In genomic region chr3:120761681-120762080, GRCm38 (mm10) we compare ENCODE assay signal across 13 mouse cellular contexts.
DNase-seq lines count a peak whose midpoint lies in the region; ATAC-seq and TF ChIP-seq lines count a peak whose summit lies in the region.
"Had no signal": no experiment of that assay in that cellular context is flagged by ENCODE, and none has a peak within 500 bp of the region (broad histone marks: within the 10 kb centered on the region; RNA-seq: fewer than 3 reads in every experiment).

No protein-coding gene starts in this region.

- TF ChIP-seq EP300 in lung, postnatal 0 days (IDR thresholded peaks at IDR 0.05), result peak; percentile 57

- no peak overlapping the region for H3K4me2 ChIP-seq in heart, embryonic 11.5 days
- no peak overlapping the region for H3K4me2 ChIP-seq in lung, postnatal 0 days (replicated peaks; ENCODE audit: low read depth, low read length)
- H3K4me2 ChIP-seq: liver, embryonic 12.5 days had no signal

- H3K9me3 ChIP-seq in heart, embryonic 11.5 days (replicated peaks; ENCODE audit: control insufficient read depth, low read length), result no peaks in the 10 kb centered on the region
- no peaks in the 10 kb centered on the region for H3K9me3 ChIP-seq in lung, postnatal 0 days (ENCODE audit: low read length)
- H3K9me3 ChIP-seq: liver, embryonic 12.5 days had no signal

- DNase-seq in cerebellum, postnatal 10 days, result peak; percentile 45 to 64
- no peak for DNase-seq in cerebellum, adult 8-10 months
- peak; percentile 20 to 24 for DNase-seq in heart, adult 9 months (ENCODE audit: low spot score in 2 of 2)
- peak; percentile 8 to 23 for DNase-seq in adrenal gland, postnatal 36 days
- peak; percentile 87 for DNase-seq in lung, postnatal 0 days (ENCODE audit: low spot score)
- DNase-seq in urinary bladder, postnatal 25 days (ENCODE audit: low spot score), result no peak
- no peak for DNase-seq in right cerebral cortex, adult 2 months (ENCODE audit: low spot score in 2 of 2)
- DNase-seq: kidney, postnatal 10 days; layer of hippocampus, adult 9-11 months; right cerebral cortex, adult 18-20 months had no signal

- no peak overlapping the region for H3K27ac ChIP-seq in heart, embryonic 11.5 days (ENCODE audit: low read depth, low read length)
- 0 out of 2 replicates have a peak overlapping the region, but pooled peaks have one; percentile 15 for H3K27ac ChIP-seq in lung, postnatal 0 days (ENCODE audit: low read length)
- H3K27ac ChIP-seq: liver, embryonic 12.5 days had no signal

- H3K4me1 ChIP-seq in heart, embryonic 11.5 days (ENCODE audit: control insufficient read depth, insufficient read depth, low read length), result no peaks in the 10 kb centered on the region
- no peaks in the 10 kb centered on the region for H3K4me1 ChIP-seq in lung, postnatal 0 days (ENCODE audit: insufficient read depth, low read depth, low read length)
- H3K4me1 ChIP-seq: liver, embryonic 12.5 days had no signal

- no peak overlapping the region for H3K9ac ChIP-seq in heart, embryonic 11.5 days (ENCODE audit: low read depth, low read length)
- H3K9ac ChIP-seq in lung, postnatal 0 days (replicated peaks; ENCODE audit: low read depth), result no peak overlapping the region
- H3K9ac ChIP-seq: liver, embryonic 12.5 days had no signal

- no peaks in the 10 kb centered on the region for H3K36me3 ChIP-seq in heart, embryonic 11.5 days (ENCODE audit: control insufficient read depth, insufficient read depth, low read length)
- H3K36me3 ChIP-seq in lung, postnatal 0 days (ENCODE audit: insufficient read depth, low read length), result no peaks in the 10 kb centered on the region
- H3K36me3 ChIP-seq: liver, embryonic 12.5 days had no signal

- ATAC-seq in heart, embryonic 11.5 days (replicated peaks; ENCODE audit: insufficient number of reproducible peaks, low FRiP score, low TSS enrichment), result no peak
- peak; percentile 83 for ATAC-seq in lung, postnatal 0 days
- ATAC-seq: liver, embryonic 12.5 days had no signal

- 68% methylated on average over 4 of the region's 4 CpGs for WGBS in heart, embryonic 11.5 days (ENCODE audit: insufficient replicate concordance)
- WGBS in lung, postnatal 0 days, result 47% methylated on average over 4 of the region's 4 CpGs

- TF ChIP-seq CTCF in lung, postnatal 0 days (IDR thresholded peaks at IDR 0.05), result no peak

- no peaks in the 10 kb centered on the region for H3K27me3 ChIP-seq in heart, embryonic 11.5 days (ENCODE audit: control insufficient read depth, insufficient read depth, low read length)
- H3K27me3 ChIP-seq in lung, postnatal 0 days (replicated peaks; ENCODE audit: insufficient read depth, low read length), result no peaks in the 10 kb centered on the region
- H3K27me3 ChIP-seq: liver, embryonic 12.5 days had no signal

- H3K4me3 ChIP-seq in heart, embryonic 11.5 days (ENCODE audit: low read depth, low read length), result no peak overlapping the region
- H3K4me3 ChIP-seq in lung, postnatal 0 days (ENCODE audit: low read depth, low read length), result no peak overlapping the region
- H3K4me3 ChIP-seq: erythroblast, embryonic 14.5 days; liver, embryonic 12.5 days had no signal

Comparison
In these comparisons a context has a peak if more than half of its experiments do, and no peak if none do; other contexts are left out.
1. DNase-seq: peak in cerebellum, postnatal 10 days (2 of 2), heart, adult 9 months (2 of 2), adrenal gland, postnatal 36 days (2 of 2) and lung, postnatal 0 days (single experiment); none in cerebellum, adult 8-10 months (single experiment), urinary bladder, postnatal 25 days (single experiment) and right cerebral cortex, adult 2 months (0 of 2).